Comparison of ENCODE assay signal across 8 mouse cellular contexts in genomic region chr12:79880346-79880745, GRCm38 (mm10).
DNase-seq lines count a peak whose midpoint lies in the region; ATAC-seq and TF ChIP-seq lines count a peak whose summit lies in the region.
"Had no signal": no experiment of that assay in that cellular context is flagged by ENCODE, and none has a peak within 500 bp of the region (broad histone marks: within the 10 kb centered on the region; RNA-seq: fewer than 3 reads in every experiment).

No protein-coding gene starts in this region.

- peak overlapping the region; percentile 55 for H3K27ac ChIP-seq in lung, postnatal 0 days (ENCODE audit: low read length)
- peak overlapping the region; percentile 84 for H3K27ac ChIP-seq in forebrain, embryonic 13.5 days
- H3K27ac ChIP-seq in intestine, embryonic 16.5 days (ENCODE audit: low read length), result peak overlapping the region; percentile 59
- peak overlapping the region; percentile 70 for H3K27ac ChIP-seq in stomach, embryonic 15.5 days

- H3K9ac ChIP-seq in lung, postnatal 0 days (replicated peaks; ENCODE audit: low read depth), result no peak overlapping the region
- H3K9ac ChIP-seq in forebrain, embryonic 13.5 days, result no peak overlapping the region
- H3K9ac ChIP-seq in intestine, embryonic 16.5 days (ENCODE audit: low read depth, low read length), result no peak overlapping the region
- H3K9ac ChIP-seq in stomach, embryonic 15.5 days, result no peak overlapping the region

- H3K4me1 ChIP-seq in lung, postnatal 0 days (ENCODE audit: insufficient read depth, low read depth, low read length), result peaks cover 15% of the 10 kb centered on the region; the same call in 1 of the 2 replicates
- peaks cover 40% of the 10 kb centered on the region for H3K4me1 ChIP-seq in forebrain, embryonic 13.5 days
- H3K4me1 ChIP-seq in intestine, embryonic 16.5 days (ENCODE audit: control insufficient read depth, insufficient read depth, low read length), result peaks cover 21% of the 10 kb centered on the region
- peaks cover 13% of the 10 kb centered on the region for H3K4me1 ChIP-seq in stomach, embryonic 15.5 days

- no peak; the same call in 1 of the 2 replicates for ATAC-seq in lung, postnatal 0 days
- ATAC-seq in forebrain, embryonic 13.5 days, result no peak; the same call in none of the 2 replicates
- no peak for ATAC-seq in intestine, embryonic 16.5 days
- ATAC-seq in stomach, embryonic 15.5 days (ENCODE audit: insufficient read depth, low FRiP score, low read depth), result no peak

- no peaks in the 10 kb centered on the region for H3K27me3 ChIP-seq in lung, postnatal 0 days (replicated peaks; ENCODE audit: insufficient read depth, low read length)
- no peaks in the 10 kb centered on the region for H3K27me3 ChIP-seq in forebrain, embryonic 13.5 days
- no peaks in the 10 kb centered on the region for H3K27me3 ChIP-seq in intestine, embryonic 16.5 days (replicated peaks; ENCODE audit: control insufficient read depth, insufficient read depth, low read length)
- H3K27me3 ChIP-seq in stomach, embryonic 15.5 days (replicated peaks), result no peaks in the 10 kb centered on the region

- H3K4me3 ChIP-seq in lung, postnatal 0 days (ENCODE audit: low read depth, low read length), result no peak overlapping the region
- no peak overlapping the region for H3K4me3 ChIP-seq in forebrain, embryonic 13.5 days
- H3K4me3 ChIP-seq in intestine, embryonic 16.5 days (ENCODE audit: low read length), result no peak overlapping the region
- no peak overlapping the region for H3K4me3 ChIP-seq in stomach, embryonic 15.5 days (replicated peaks)

- DNase-seq in lung, postnatal 0 days (ENCODE audit: low spot score), result no peak
- no peak for DNase-seq in lung, postnatal 14 days
- DNase-seq in MN1 (ENCODE audit: low spot score), result no peak
- no peak for DNase-seq in c-Kit-positive CD71-positive TER-119-positive erythroid progenitor cells, embryonic 14.5 days (ENCODE audit: low spot score)
- DNase-seq: right cerebral cortex, postnatal 14 days had no signal

- H3K9me3 ChIP-seq in lung, postnatal 0 days (ENCODE audit: low read length), result no peaks in the 10 kb centered on the region
- no peaks in the 10 kb centered on the region for H3K9me3 ChIP-seq in forebrain, embryonic 13.5 days (replicated peaks)
- no peaks in the 10 kb centered on the region for H3K9me3 ChIP-seq in intestine, embryonic 16.5 days (ENCODE audit: control insufficient read depth, low read length)
- H3K9me3 ChIP-seq in stomach, embryonic 15.5 days, result no peaks in the 10 kb centered on the region

- H3K4me2 ChIP-seq in lung, postnatal 0 days (replicated peaks; ENCODE audit: low read depth, low read length), result 0 out of 2 replicates have a peak overlapping the region, but pooled peaks have one; percentile 33
- no peak overlapping the region for H3K4me2 ChIP-seq in forebrain, embryonic 13.5 days
- no peak overlapping the region for H3K4me2 ChIP-seq in intestine, embryonic 16.5 days (ENCODE audit: low read depth, low read length)
- no peak overlapping the region for H3K4me2 ChIP-seq in stomach, embryonic 15.5 days

- TF ChIP-seq CTCF in lung, postnatal 0 days (IDR thresholded peaks at IDR 0.05), result no peak

- WGBS in lung, postnatal 0 days, result 53% methylated on average over 4 of the region's 4 CpGs
- WGBS in forebrain, embryonic 13.5 days, result 35% methylated on average over 4 of the region's 4 CpGs
- 69% methylated on average over 4 of the region's 4 CpGs for WGBS in intestine, embryonic 16.5 days
- 63% methylated on average over 4 of the region's 4 CpGs for WGBS in stomach, embryonic 15.5 days

- TF ChIP-seq EP300 in lung, postnatal 0 days (IDR thresholded peaks at IDR 0.05), result no peak

- no peaks in the 10 kb centered on the region for H3K36me3 ChIP-seq in lung, postnatal 0 days (ENCODE audit: insufficient read depth, low read length)
- H3K36me3 ChIP-seq in forebrain, embryonic 13.5 days (ENCODE audit: poor library complexity, severe bottlenecking), result no peaks in the 10 kb centered on the region
- no peaks in the 10 kb centered on the region for H3K36me3 ChIP-seq in intestine, embryonic 16.5 days (ENCODE audit: control insufficient read depth, insufficient read depth, low read length)
- H3K36me3 ChIP-seq in stomach, embryonic 15.5 days, result no peaks in the 10 kb centered on the region
